Mouse (Mus musculus) myocyte (in vitro differentiated cells): Measurements from ENCODE around the gene Msh6.

Experiments
- E2F4 ChIP-seq: IDR thresholded peaks from one replicate; pipeline ENCODE4 v1.6.1; 2011; ENCODE audit warnings: mild to moderate bottlenecking, control low read depth, moderate library complexity; ENCODE audit not compliant: insufficient read depth
- MAX ChIP-seq: IDR thresholded peaks from one replicate; pipeline ENCODE4 v1.6.1; 2011; ENCODE audit warnings: low read depth, mild to moderate bottlenecking, control low read depth
- MYOD1 ChIP-seq, 3 experiments: IDR thresholded peaks; one replicate each; pipeline ENCODE4 v1.6.1; 2011; ENCODE audit warnings: control low read depth in 2 of 3, low read depth in 2 of 3, mild to moderate bottlenecking in 2 of 3, moderate library complexity in 1 of 3; ENCODE audit not compliant: insufficient read length in 2 of 3, control insufficient read depth in 1 of 3
- POLR2A ChIP-seq: IDR thresholded peaks from one replicate; pipeline ENCODE4 v1.6.1; 2011; ENCODE audit warnings: low read depth, mild to moderate bottlenecking, control low read depth, moderate library complexity; ENCODE audit not compliant: insufficient read length
- POLR2AphosphoS2 ChIP-seq: IDR thresholded peaks from one replicate; pipeline ENCODE4 v1.6.1; 2011; ENCODE audit warnings: low read depth, control low read depth; ENCODE audit not compliant: insufficient read length
- SRF ChIP-seq: IDR thresholded peaks from one replicate; pipeline ENCODE4 v1.6.1; 2011; ENCODE audit warnings: low read depth; ENCODE audit not compliant: control insufficient read depth, insufficient read length
- TCF3 ChIP-seq: IDR thresholded peaks from one replicate; pipeline ENCODE4 v1.6.1; 2011; ENCODE audit warnings: low read depth, control low read depth; ENCODE audit not compliant: insufficient read length
- USF1 ChIP-seq: IDR thresholded peaks from one replicate; pipeline ENCODE4 v1.6.1; 2011; ENCODE audit warnings: low read depth, mild to moderate bottlenecking, control low read depth, moderate library complexity

GRCm38 (mm10) chr17:87936156-87936555, 38.7 kb upstream of the Msh6 start:
- TF ChIP-seq MAX (no peak), USF1 (no peak), POLR2A (no peak), E2F4 (no peak), SRF (no peak), MYOD1 (IDR thresholded peaks at IDR 0.05; ENCODE audit: control insufficient read depth in 1 of 3, insufficient read length in 2 of 3, low read depth in 2 of 3) (no peak), TCF3 (no peak), POLR2AphosphoS2 (no peak)
